In genomic region chr6:104605214-104605613, GRCm38 (mm10) we compare ENCODE assay signal across 24 mouse cellular contexts.
DNase-seq lines count a peak whose midpoint lies in the region; ATAC-seq lines count a peak whose summit lies in the region.
"Had no signal": no experiment of that assay in that cellular context is flagged by ENCODE, and none has a peak within 500 bp of the region (broad histone marks: within the 10 kb centered on the region; RNA-seq: fewer than 3 reads in every experiment).

No protein-coding gene starts in this region.

- H3K9ac ChIP-seq in forebrain, embryonic 14.5 days (ENCODE audit: low read length): no peak overlapping the region
- no peak overlapping the region for H3K9ac ChIP-seq in forebrain, embryonic 12.5 days
- H3K9ac ChIP-seq in lung, embryonic 15.5 days: no peak overlapping the region
- H3K9ac ChIP-seq in midbrain, embryonic 12.5 days (replicated peaks): no peak overlapping the region
- no peak overlapping the region for H3K9ac ChIP-seq in midbrain, embryonic 13.5 days (replicated peaks)
- H3K9ac ChIP-seq: embryonic facial prominence, embryonic 15.5 days; heart, embryonic 12.5 days; heart, embryonic 15.5 days; hindbrain, embryonic 15.5 days; intestine, embryonic 15.5 days had no signal

- WGBS in forebrain, embryonic 14.5 days: 31% methylated on average over 3 of the region's 3 CpGs
- 32% methylated on average over 3 of the region's 3 CpGs for WGBS in forebrain, embryonic 12.5 days
- WGBS in lung, embryonic 15.5 days: 28% methylated on average over 3 of the region's 3 CpGs
- WGBS in midbrain, embryonic 12.5 days: 53% methylated on average over 3 of the region's 3 CpGs
- 33% methylated on average over 3 of the region's 3 CpGs for WGBS in midbrain, embryonic 13.5 days

- no peaks in the 10 kb centered on the region for H3K9me3 ChIP-seq in forebrain, embryonic 14.5 days (replicated peaks; ENCODE audit: control insufficient read depth, low read length)
- no peaks in the 10 kb centered on the region for H3K9me3 ChIP-seq in forebrain, embryonic 12.5 days
- no peaks in the 10 kb centered on the region for H3K9me3 ChIP-seq in lung, embryonic 15.5 days
- no peaks in the 10 kb centered on the region for H3K9me3 ChIP-seq in midbrain, embryonic 12.5 days
- no peaks in the 10 kb centered on the region for H3K9me3 ChIP-seq in midbrain, embryonic 13.5 days
- H3K9me3 ChIP-seq: embryonic facial prominence, embryonic 15.5 days; heart, embryonic 12.5 days; heart, embryonic 15.5 days; hindbrain, embryonic 15.5 days; intestine, embryonic 15.5 days had no signal

- peak; percentile 17 for DNase-seq in forebrain, embryonic 14.5 days (ENCODE audit: low spot score)
- no peak for DNase-seq in lung, postnatal 14 days
- DNase-seq in heart, postnatal 4 days: no peak
- DNase-seq: adrenal gland, adult 2 months; adrenal gland, postnatal 14 days; cerebellum, adult 11-12 months; cerebellum, adult 8-10 months; cerebellum, postnatal 10 days; cerebellum, postnatal 36 days; embryo, embryonic 11 days; gastrocnemius, postnatal 25 days; heart, adult 18-20 months; heart, postnatal 10 days; heart, postnatal 36 days had no signal

- peaks cover 2% of the 10 kb centered on the region; the same call in 1 of the 2 replicates for H3K4me1 ChIP-seq in forebrain, embryonic 14.5 days (ENCODE audit: control insufficient read depth, insufficient read depth, low read length)
- 0 out of 2 replicates have a peak, but pooled peaks cover 3% of the 10 kb centered on the region for H3K4me1 ChIP-seq in forebrain, embryonic 12.5 days
- no peaks in the 10 kb centered on the region for H3K4me1 ChIP-seq in lung, embryonic 15.5 days
- peaks cover 4% of the 10 kb centered on the region; the same call in 1 of the 2 replicates for H3K4me1 ChIP-seq in midbrain, embryonic 12.5 days
- no peaks in the 10 kb centered on the region for H3K4me1 ChIP-seq in midbrain, embryonic 13.5 days (replicated peaks)
- H3K4me1 ChIP-seq: embryonic facial prominence, embryonic 15.5 days; heart, embryonic 12.5 days; heart, embryonic 15.5 days; intestine, embryonic 15.5 days had no signal

- ATAC-seq in forebrain, embryonic 14.5 days: no peak
- ATAC-seq in forebrain, embryonic 12.5 days (ENCODE audit: low FRiP score): no peak
- ATAC-seq in lung, embryonic 15.5 days (ENCODE audit: borderline replicate concordance, extremely low read depth, low FRiP score, low TSS enrichment): peak; percentile 82; the same call in 1 of the 2 replicates
- 0 out of 2 replicates have a peak, but pooled peaks have one; percentile 2 for ATAC-seq in midbrain, embryonic 12.5 days (ENCODE audit: low FRiP score, low read depth)
- ATAC-seq in midbrain, embryonic 13.5 days: no peak; the same call in 1 of the 2 replicates
- ATAC-seq: CD4-positive, CD25-positive, alpha-beta regulatory T cell, adult 4 months; intestine, embryonic 15.5 days had no signal

- no peak overlapping the region for H3K4me3 ChIP-seq in forebrain, embryonic 14.5 days (ENCODE audit: low read depth, low read length)
- H3K4me3 ChIP-seq in forebrain, embryonic 12.5 days (replicated peaks): no peak overlapping the region
- no peak overlapping the region for H3K4me3 ChIP-seq in lung, embryonic 15.5 days
- H3K4me3 ChIP-seq in midbrain, embryonic 12.5 days: no peak overlapping the region
- H3K4me3 ChIP-seq in midbrain, embryonic 13.5 days (replicated peaks): no peak overlapping the region
- H3K4me3 ChIP-seq: embryonic facial prominence, embryonic 15.5 days; heart, embryonic 12.5 days; heart, embryonic 15.5 days; hindbrain, embryonic 15.5 days; intestine, embryonic 15.5 days had no signal

- H3K27ac ChIP-seq in forebrain, embryonic 14.5 days (ENCODE audit: low read depth, low read length): no peak overlapping the region
- no peak overlapping the region for H3K27ac ChIP-seq in forebrain, embryonic 12.5 days
- peak overlapping the region; percentile 10; the same call in 1 of the 2 replicates for H3K27ac ChIP-seq in lung, embryonic 15.5 days
- H3K27ac ChIP-seq in midbrain, embryonic 12.5 days (replicated peaks): no peak overlapping the region
- H3K27ac ChIP-seq in midbrain, embryonic 13.5 days: no peak overlapping the region
- H3K27ac ChIP-seq: embryonic facial prominence, embryonic 15.5 days; heart, embryonic 15.5 days; hindbrain, embryonic 15.5 days; intestine, embryonic 15.5 days had no signal

- no peaks in the 10 kb centered on the region for H3K27me3 ChIP-seq in forebrain, embryonic 14.5 days (replicated peaks; ENCODE audit: control insufficient read depth, insufficient read depth, low read length)
- no peaks in the 10 kb centered on the region for H3K27me3 ChIP-seq in forebrain, embryonic 12.5 days
- no peaks in the 10 kb centered on the region for H3K27me3 ChIP-seq in lung, embryonic 15.5 days
- no peaks in the 10 kb centered on the region for H3K27me3 ChIP-seq in midbrain, embryonic 12.5 days
- no peaks in the 10 kb centered on the region for H3K27me3 ChIP-seq in midbrain, embryonic 13.5 days
- H3K27me3 ChIP-seq: embryonic facial prominence, embryonic 15.5 days; heart, embryonic 12.5 days; heart, embryonic 15.5 days; hindbrain, embryonic 15.5 days; intestine, embryonic 15.5 days had no signal

- no peaks in the 10 kb centered on the region for H3K36me3 ChIP-seq in forebrain, embryonic 14.5 days (ENCODE audit: control insufficient read depth, insufficient read depth, low read length)
- no peaks in the 10 kb centered on the region for H3K36me3 ChIP-seq in forebrain, embryonic 12.5 days (replicated peaks)
- H3K36me3 ChIP-seq in lung, embryonic 15.5 days: no peaks in the 10 kb centered on the region
- H3K36me3 ChIP-seq in midbrain, embryonic 12.5 days: no peaks in the 10 kb centered on the region
- H3K36me3 ChIP-seq in midbrain, embryonic 13.5 days: no peaks in the 10 kb centered on the region
- H3K36me3 ChIP-seq: embryonic facial prominence, embryonic 15.5 days; heart, embryonic 12.5 days; heart, embryonic 15.5 days; hindbrain, embryonic 15.5 days; intestine, embryonic 15.5 days had no signal

- H3K4me2 ChIP-seq in forebrain, embryonic 14.5 days (ENCODE audit: low read length): no peak overlapping the region
- H3K4me2 ChIP-seq in forebrain, embryonic 12.5 days: no peak overlapping the region
- no peak overlapping the region for H3K4me2 ChIP-seq in lung, embryonic 15.5 days
- H3K4me2 ChIP-seq in midbrain, embryonic 12.5 days (replicated peaks): no peak overlapping the region
- no peak overlapping the region for H3K4me2 ChIP-seq in midbrain, embryonic 13.5 days (replicated peaks)
- H3K4me2 ChIP-seq: embryonic facial prominence, embryonic 15.5 days; heart, embryonic 12.5 days; heart, embryonic 15.5 days; hindbrain, embryonic 15.5 days; intestine, embryonic 15.5 days had no signal

Comparison
In these comparisons a context has a peak if more than half of its experiments do, and no peak if none do; other contexts are left out.
1. ATAC-seq: peak in lung, embryonic 15.5 days (single experiment) and midbrain, embryonic 12.5 days (single experiment); none in forebrain, embryonic 14.5 days (single experiment), forebrain, embryonic 12.5 days (single experiment) and midbrain, embryonic 13.5 days (single experiment).